Mouse (Mus musculus) small intestine, adult 2 months (tissue): ENCODE measurements around the gene Chchd10. TPM values are rescaled to one million over a fixed set of nuclear protein-coding genes. Genes with fewer than 3 reads are reported as not detected.
A peak's percentile ranks its signal among the peaks of the same experiment; 100 is the strongest.

Experiments used
- H3K27ac ChIP-seq: fragments of 200-500 bp; 2 replicates; pipeline ENCODE4 v1.5.1; 2012; ENCODE audit warnings: low read depth, low read length, control low read depth, inconsistent platforms; ENCODE audit not compliant: insufficient read depth
- H3K27me3 ChIP-seq: fragments of 200-500 bp; 2 replicates; pipeline ENCODE4 v1.6.1; 2012; ENCODE audit warnings: mild to moderate bottlenecking, moderate library complexity, low read length, inconsistent platforms; ENCODE audit not compliant: control insufficient read depth, insufficient read depth
- H3K36me3 ChIP-seq: fragments of 200-500 bp; 2 replicates; pipeline ENCODE4 v1.6.1; 2012; ENCODE audit warnings: mild to moderate bottlenecking, low read length, control low read depth, inconsistent platforms; ENCODE audit not compliant: control insufficient read depth, insufficient read depth
- H3K4me1 ChIP-seq: fragments of 200-500 bp; 2 replicates; pipeline ENCODE4 v1.6.1; 2012; ENCODE audit warnings: low read length, inconsistent platforms, mixed read lengths; ENCODE audit not compliant: control insufficient read depth, insufficient read depth, insufficient read length
- H3K4me3 ChIP-seq: fragments of 200-500 bp; 2 replicates; pipeline ENCODE4 v1.5.1; 2012; ENCODE audit warnings: low read depth, mild to moderate bottlenecking, control low read depth, inconsistent platforms, low read length, moderate library complexity
- CTCF ChIP-seq: fragments of 200-500 bp; IDR thresholded peaks from 2 replicates; pipeline ENCODE4 v1.5.1; 2012; ENCODE audit warnings: low read depth, mild to moderate bottlenecking, control low read depth, inconsistent platforms, low read length, moderate library complexity, mixed read lengths; ENCODE audit not compliant: insufficient replicate concordance, insufficient read length; ENCODE audit errors: extremely low read depth
- POLR2A ChIP-seq: fragments of 200-500 bp; IDR thresholded peaks from 2 replicates; pipeline ENCODE4 v1.6.1; 2012; ENCODE audit warnings: low read depth, mild to moderate bottlenecking, control low read depth, inconsistent platforms, low read length, moderate library complexity
- WGBS: fragments of 180-500 bp; shearing (Covaris S2); methylation state at CpG from one replicate; pipeline ENCODE4 v1.1.7; 2018; 5-methylcytosine and 5-hydroxymethylcytosine counted together
- polyA plus RNA-seq: library from polyadenylated mRNA; depleted of rRNA; stranded (reverse); fragments of >200 nt; gene quantifications from 2 replicates; pipeline ENCODE4 v1.2.3, GENCODE M21; 2012

The Chchd10 gene
- polyA plus RNA-seq, 1 experiment = 1,071 TPM

DNA sequence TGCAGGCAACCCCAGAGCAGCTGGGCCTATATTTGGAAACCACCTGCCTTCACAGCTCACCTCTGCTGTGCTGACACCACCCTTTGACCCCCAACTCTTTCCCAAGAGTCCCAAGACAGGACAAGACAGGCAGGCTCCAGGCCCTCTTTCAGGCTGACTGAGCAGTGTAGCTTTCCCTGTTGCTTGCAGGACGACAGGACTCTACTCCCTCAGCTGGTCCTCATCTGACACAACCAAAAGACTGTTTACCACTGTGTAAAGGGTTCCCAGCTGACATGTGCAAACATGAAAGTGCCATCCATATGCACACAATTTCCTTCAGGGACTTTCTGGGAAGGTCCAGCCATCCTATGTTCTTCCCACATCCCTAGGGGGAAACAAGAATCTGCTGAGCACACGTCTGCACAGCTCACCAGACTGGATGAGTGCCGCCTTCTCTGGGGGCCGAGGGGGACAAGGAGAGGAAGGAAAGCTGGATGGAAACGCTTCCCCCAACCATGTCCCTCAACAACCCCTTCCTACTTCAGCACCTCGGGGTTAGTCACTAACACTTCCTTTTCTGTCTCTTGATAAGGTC, 19.8 kb upstream of the Chchd10 start:
- Histone ChIP-seq H3K27ac (no peak overlapping the region), H3K36me3 (peaks cover 51% of the 10 kb centered on the region), H3K4me1 (no peaks in the 10 kb centered on the region), H3K27me3 (no peaks in the 10 kb centered on the region), H3K4me3 (no peak overlapping the region)
- WGBS = 62% methylated on average over 6 of the region's 6 CpGs
- no peak for TF ChIP-seq POLR2A
- TF ChIP-seq CTCF = no peak

DNA sequence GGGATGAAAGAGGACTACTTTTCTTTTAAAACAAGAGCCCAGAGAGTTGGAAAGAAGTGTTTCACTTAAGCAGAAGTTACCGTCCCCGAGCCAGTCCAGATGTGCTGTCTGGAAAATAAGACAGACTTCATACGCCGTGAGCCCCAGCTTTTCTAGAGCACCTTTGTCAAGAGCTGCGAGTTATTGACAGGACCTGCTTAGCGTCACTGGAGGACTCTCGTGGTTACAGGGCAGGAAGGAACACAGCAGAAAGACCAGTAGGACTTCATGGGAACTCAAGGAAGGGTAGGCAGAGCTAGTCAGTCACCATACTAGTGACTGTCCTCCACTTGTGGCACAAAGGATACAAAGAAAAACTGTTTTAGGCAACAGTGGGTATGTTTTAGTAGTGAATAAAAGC, 17.4 kb upstream of the Chchd10 start:
- whole genome bisulfite sequencing = 82% methylated on average over 7 of the region's 7 CpGs
- no peak for TF ChIP-seq POLR2A
- peaks cover 38% of the 10 kb centered on the region for H3K36me3 ChIP-seq

DNA sequence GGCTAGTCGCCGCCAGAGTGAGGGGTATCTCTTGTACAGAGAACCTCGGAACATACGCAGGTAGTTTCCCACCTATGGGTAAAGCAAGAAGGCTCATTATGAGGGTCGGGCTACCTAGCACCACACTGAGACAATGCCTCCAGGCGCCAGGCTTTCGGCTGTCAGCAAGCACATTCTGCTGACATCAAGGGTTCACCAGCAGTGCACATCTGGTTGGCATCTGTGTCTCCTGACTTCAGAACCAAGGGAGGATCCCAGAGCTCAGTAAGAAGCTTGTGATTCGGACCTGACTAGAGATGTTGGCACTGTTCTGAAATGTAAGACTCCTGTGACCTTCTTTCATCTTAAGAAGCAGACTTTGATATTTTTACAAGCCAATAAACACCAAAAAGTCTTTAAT, 16.1 kb upstream of the Chchd10 start:
- WGBS = 88% methylated on average over 8 of the region's 8 CpGs
- no peak overlapping the region for H3K4me3 ChIP-seq

More for the DNA sequence above, 17.4 kb upstream of the Chchd10 start:
- Histone ChIP-seq H3K27ac (0 out of 2 replicates have a peak overlapping the region, but pooled peaks have one; percentile 15), H3K4me3 (no peak overlapping the region), H3K27me3 (no peaks in the 10 kb centered on the region), H3K4me1 (peaks cover 2% of the 10 kb centered on the region; the same call in 1 of the 2 replicates)

DNA sequence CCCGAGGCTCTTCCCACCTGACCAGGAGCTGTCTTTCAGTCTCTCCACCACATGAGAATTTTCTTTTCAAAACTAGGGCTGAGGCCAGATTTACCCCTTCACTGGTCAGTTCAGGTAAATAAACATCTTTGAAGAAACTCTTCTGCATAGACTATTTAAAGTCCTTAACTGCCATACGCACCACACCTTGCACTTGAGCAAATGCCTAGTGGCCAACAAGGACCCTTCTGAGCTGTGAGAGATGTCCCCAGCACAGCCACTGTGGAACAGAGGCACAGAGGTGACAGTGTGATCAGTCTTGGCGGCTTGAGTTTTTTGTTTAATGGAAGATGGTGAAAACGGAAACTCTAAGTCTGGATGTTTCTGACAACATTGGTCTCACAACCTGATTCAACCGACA, 13.9 kb upstream of the Chchd10 start:
- 80% methylated on average over 5 of the region's 5 CpGs for WGBS
- TF ChIP-seq POLR2A = no peak
- no peak for TF ChIP-seq CTCF
- H3K27ac ChIP-seq = no peak overlapping the region

More for the DNA sequence above, 16.1 kb upstream of the Chchd10 start:
- no peak for TF ChIP-seq CTCF
- TF ChIP-seq POLR2A = no peak
- Histone ChIP-seq H3K27me3 (no peaks in the 10 kb centered on the region), H3K4me1 (peaks cover 4% of the 10 kb centered on the region; the same call in 1 of the 2 replicates), H3K27ac (no peak overlapping the region), H3K36me3 (peaks cover 26% of the 10 kb centered on the region)

DNA sequence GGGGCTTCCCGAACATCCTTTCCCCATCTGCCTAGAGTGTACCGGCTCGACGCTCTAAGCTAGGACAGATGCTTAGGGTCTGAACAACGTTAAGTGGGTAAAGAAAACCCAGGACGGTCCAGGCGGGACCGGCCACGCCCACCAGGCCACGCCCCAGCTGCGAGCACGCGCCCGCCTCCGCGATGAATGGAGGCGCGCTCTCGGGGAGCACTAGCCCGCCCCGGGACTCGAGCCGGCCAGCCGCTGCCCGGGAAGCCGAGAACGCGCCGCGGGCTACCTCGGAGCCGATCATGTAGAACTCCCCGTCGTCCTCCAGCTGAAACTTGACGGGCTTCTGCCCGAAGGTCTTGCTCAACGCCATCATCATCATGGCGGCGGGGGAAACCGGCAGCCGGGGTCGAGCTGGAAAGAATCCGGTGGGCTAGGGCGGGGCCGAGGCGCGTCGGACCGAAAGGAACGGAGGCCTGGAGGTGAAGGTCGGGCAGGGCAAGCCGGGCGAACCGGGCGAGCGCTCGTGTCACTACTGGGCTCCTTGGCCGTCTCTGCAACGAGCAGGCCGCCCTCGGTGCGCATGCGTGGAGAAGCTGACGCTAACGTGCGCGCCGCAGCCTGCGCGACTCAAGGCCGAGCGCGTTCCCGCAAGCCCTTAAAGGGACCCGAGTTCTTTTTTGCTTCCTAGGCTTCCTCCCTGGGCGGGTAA, 11.8 kb upstream of the Chchd10 start, which contains the start of gene Smarcb1:
Gene Smarcb1, minus strand, starts transcription at position 592 of the 700 bp plus-strand sequence.
- under 1% methylated on average over 76 of the region's 76 CpGs for WGBS
- Histone ChIP-seq H3K27me3 (no peaks in the 10 kb centered on the region), H3K4me3 (peak within 1 kb of the TSS; percentile 84), H3K27ac (peak within 1 kb of the TSS; percentile 77), H3K4me1 (peaks cover 6% of the 10 kb centered on the region; the same call in 1 of the 2 replicates), H3K36me3 (peaks cover 5% of the 10 kb centered on the region)
- TF ChIP-seq POLR2A (peak; percentile 52; the same call in 1 of the 2 replicates), CTCF (no peak)

More for the DNA sequence above, 13.9 kb upstream of the Chchd10 start:
- no peaks in the 10 kb centered on the region for H3K27me3 ChIP-seq
- H3K36me3 ChIP-seq = peaks cover 17% of the 10 kb centered on the region
- H3K4me1 ChIP-seq = peaks cover 6% of the 10 kb centered on the region; the same call in 1 of the 2 replicates
- H3K4me3 ChIP-seq = no peak overlapping the region

DNA sequence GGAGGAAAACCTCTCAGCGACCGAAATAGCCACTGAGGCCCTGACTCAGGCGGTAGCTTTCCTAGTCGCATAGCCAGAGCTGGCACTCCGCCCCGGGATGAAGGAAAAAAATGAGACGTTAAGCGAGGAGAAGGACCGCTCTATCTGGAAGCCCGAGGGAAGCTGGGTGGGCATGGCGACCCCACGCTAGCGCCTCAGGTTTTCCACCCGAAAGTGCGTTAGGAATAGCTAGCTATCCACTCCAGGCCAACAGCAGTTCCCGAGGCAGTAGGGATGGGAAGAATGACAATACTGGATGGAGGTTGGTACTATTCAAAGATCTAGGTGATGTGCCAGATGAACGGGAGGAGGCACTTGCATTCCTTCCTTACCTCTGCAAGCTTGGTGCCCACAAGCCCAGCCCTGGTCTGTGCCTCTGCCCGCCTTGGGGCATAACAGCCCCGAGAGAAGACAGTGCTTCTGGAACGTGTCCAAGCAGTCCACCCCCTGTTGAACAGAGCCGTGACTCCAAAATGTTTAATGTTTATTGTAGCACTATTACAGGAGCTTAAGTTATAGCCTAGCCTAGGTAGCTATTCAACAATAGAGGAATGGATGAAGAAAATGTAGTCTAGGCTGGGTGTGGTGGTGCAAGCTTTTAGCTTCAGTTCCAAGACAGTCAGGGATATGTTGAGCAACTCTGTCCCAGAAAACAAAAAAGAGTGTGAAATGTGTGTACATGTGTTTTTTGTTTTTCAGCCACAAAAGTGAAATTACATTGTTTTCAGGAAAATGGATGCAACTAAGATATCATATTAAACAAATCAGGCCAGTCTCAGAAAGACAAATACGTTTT, 11.0 kb upstream of the Chchd10 start:
- H3K4me3 ChIP-seq = peak overlapping the region; percentile 84
- H3K36me3 ChIP-seq = peaks cover 2% of the 10 kb centered on the region; the same call in 1 of the 2 replicates
- peaks cover 6% of the 10 kb centered on the region; the same call in 1 of the 2 replicates for H3K4me1 ChIP-seq
- WGBS = 5% methylated on average over 22 of the region's 22 CpGs
- TF ChIP-seq CTCF (no peak), POLR2A (no peak)
- peak overlapping the region; percentile 59 for H3K27ac ChIP-seq
- no peaks in the 10 kb centered on the region for H3K27me3 ChIP-seq
